Mouse (Mus musculus) limb, embryonic 15.5 days (tissue): ENCODE data around the gene Elf3. TPM values are rescaled to one million over a fixed set of nuclear protein-coding genes. Genes with fewer than 3 reads are reported as not detected.

Experiments used
- ATAC-seq: fragments of 200-750 bp; cut with Nextera tagmentation; 2 replicates; pipeline ENCODE4 v1.8.0; 2017; ENCODE audit warnings: low read depth, moderate TSS enrichment; ENCODE audit not compliant: insufficient number of reproducible peaks, low FRiP score, low TSS enrichment
- H3K27ac ChIP-seq: fragments of 300-500 bp; sonication (generic); 2 replicates; pipeline ENCODE4 v1.5.1; 2015; ENCODE audit warnings: moderate library complexity, mild to moderate bottlenecking, inconsistent platforms
- H3K27me3 ChIP-seq: fragments of 300-500 bp; sonication (generic); 2 replicates; pipeline ENCODE4 v1.6.1; 2015; ENCODE audit warnings: inconsistent platforms
- H3K36me3 ChIP-seq: fragments of 300-500 bp; sonication (generic); 2 replicates; pipeline ENCODE4 v1.6.1; 2015; ENCODE audit warnings: inconsistent platforms
- H3K4me1 ChIP-seq: fragments of 300-500 bp; sonication (generic); 2 replicates; pipeline ENCODE4 v1.6.1; 2015; ENCODE audit warnings: inconsistent platforms
- H3K4me2 ChIP-seq: fragments of 300-500 bp; sonication (generic); 2 replicates; pipeline ENCODE4 v1.6.1; 2015; ENCODE audit warnings: mild to moderate bottlenecking, inconsistent platforms
- H3K4me3 ChIP-seq: fragments of 300-500 bp; sonication (generic); 2 replicates; pipeline ENCODE4 v1.5.1; 2015; ENCODE audit warnings: mild to moderate bottlenecking, inconsistent platforms
- H3K9ac ChIP-seq: fragments of 300-500 bp; sonication (generic); 2 replicates; pipeline ENCODE4 v1.6.1; 2015; ENCODE audit warnings: inconsistent platforms
- H3K9me3 ChIP-seq: fragments of 300-500 bp; sonication (generic); 2 replicates; pipeline ENCODE4 v1.6.1; 2016; ENCODE audit warnings: inconsistent platforms
- WGBS: fragments of 180-500 bp; shearing (Covaris S2); methylation state at CpG from one replicate; pipeline ENCODE4 v1.1.7; 2015; 5-methylcytosine and 5-hydroxymethylcytosine counted together
- polyA plus RNA-seq: library from polyadenylated mRNA; unstranded; fragments of >200 nt; fragmentation: Nextera tagmentation; extraction: Ambion mirVana; gene quantifications from 2 replicates; pipeline ENCODE4 v1.2.1, GENCODE M21; 2015

The Elf3 gene
- polyA plus RNA-seq, 1 experiment from 2014 or later = 14.3 TPM

GRCm38 (mm10) chr1:135204196-135205126 lies 53.9 kb downstream of the Elf3 start:
- Histone ChIP-seq H3K9me3 (no peaks in the 10 kb centered on the region), H3K9ac (no peak overlapping the region), H3K27me3 (no peaks in the 10 kb centered on the region), H3K27ac (no peak overlapping the region), H3K4me3 (no peak overlapping the region), H3K4me1 (peaks cover 3% of the 10 kb centered on the region), H3K4me2 (no peak overlapping the region), H3K36me3 (no peaks in the 10 kb centered on the region)
- no peak for ATAC-seq
- WGBS = 49% methylated on average over 12 of the region's 12 CpGs

Other genes with a start within 250 kb of the Elf3 start
- 7.8 and 9.3 TPM in 2 replicates for gene Lgr6, start 153.3 kb downstream of the Elf3 start, polyA plus RNA-seq
- gene Ptpn7, start 125.9 kb downstream of the Elf3 start, polyA plus RNA-seq = 4.3 and 4.5 TPM in 2 replicates
- 59.2 and 59.8 TPM in 2 replicates for gene Arl8a, start 111.7 kb downstream of the Elf3 start, polyA plus RNA-seq
- 0.15 TPM in 1 of 2 replicates, not detected in the other for gene Gpr37l1, start 90.9 kb downstream of the Elf3 start, polyA plus RNA-seq
- gene Rnpep, start 25.5 kb upstream of the Elf3 start, polyA plus RNA-seq = 84.7 and 86.3 TPM in 2 replicates
- 186 and 190 TPM in 2 replicates for gene Timm17a, start 55.2 kb upstream of the Elf3 start, polyA plus RNA-seq
- 0.46 and 0.98 TPM in 2 replicates for gene Lmod1, start 66.2 kb upstream of the Elf3 start, polyA plus RNA-seq
- gene Shisa4, start 116.7 kb upstream of the Elf3 start, polyA plus RNA-seq = 31.9 and 40.1 TPM in 2 replicates
- 102 and 113 TPM in 2 replicates for gene Ipo9, start 171.9 kb upstream of the Elf3 start, polyA plus RNA-seq